Mouse (Mus musculus) liver, adult 2 months (tissue): Measurements from ENCODE around the gene Pknox2. TPM values are rescaled to one million over a fixed set of nuclear protein-coding genes. Genes with fewer than 3 reads are reported as not detected.

Source experiments
- DNase-seq: peaks from one replicate; pipeline ENCODE4 v3.0.0-alpha.2; 2011; ENCODE audit warnings: low read depth, low spot score; ENCODE audit errors: extremely low read depth
- H3K27ac ChIP-seq: fragments of 200-500 bp; replicated peaks from 2 replicates; pipeline ENCODE4 v1.5.1; 2012; ENCODE audit warnings: low read depth, mild to moderate bottlenecking, control low read depth, inconsistent platforms, low read length; ENCODE audit not compliant: insufficient read depth
- H3K27me3 ChIP-seq: fragments of 200-500 bp; 2 replicates; pipeline ENCODE4 v1.6.1; 2012; ENCODE audit warnings: mild to moderate bottlenecking, moderate library complexity, low read length, inconsistent platforms; ENCODE audit not compliant: control insufficient read depth, insufficient read depth
- H3K36me3 ChIP-seq: fragments of 200-500 bp; 2 replicates; pipeline ENCODE4 v1.6.1; 2012; ENCODE audit warnings: low read length, inconsistent platforms; ENCODE audit not compliant: control insufficient read depth, insufficient read depth
- H3K4me1 ChIP-seq: fragments of 200-500 bp; 2 replicates; pipeline ENCODE4 v1.6.1; 2011; ENCODE audit warnings: low read length; ENCODE audit not compliant: control insufficient read depth, insufficient read depth
- H3K4me3 ChIP-seq: fragments of 200-500 bp; 2 replicates; pipeline ENCODE4 v1.5.1; 2011; ENCODE audit warnings: low read depth, mild to moderate bottlenecking, control low read depth, low read length, moderate library complexity; ENCODE audit not compliant: insufficient read depth
- H3K79me2 ChIP-seq: fragments of 200-500 bp; 2 replicates; pipeline ENCODE4 v1.6.1; 2012; ENCODE audit warnings: inconsistent platforms, mild to moderate bottlenecking, low read length, moderate library complexity; ENCODE audit not compliant: control insufficient read depth, insufficient read depth
- H3K9ac ChIP-seq: fragments of 200-500 bp; 2 replicates; pipeline ENCODE4 v1.6.1; 2012; ENCODE audit warnings: low read depth, mild to moderate bottlenecking, control low read depth, inconsistent platforms, low read length
- CTCF ChIP-seq: fragments of 200-500 bp; IDR thresholded peaks from 2 replicates; pipeline ENCODE4 v1.5.1; 2011; ENCODE audit warnings: low read depth, low read length, control low read depth
- POLR2A ChIP-seq: fragments of 200-500 bp; IDR thresholded peaks from 2 replicates; pipeline ENCODE4 v1.6.1; 2011; ENCODE audit warnings: low read length, control low read depth; ENCODE audit not compliant: insufficient read depth; ENCODE audit errors: extremely low read depth
- WGBS: fragments of 180-500 bp; shearing (Covaris S2); methylation state at CpG from one replicate; pipeline ENCODE4 v1.1.7; 2018; 5-methylcytosine and 5-hydroxymethylcytosine counted together
- polyA plus RNA-seq: library from polyadenylated mRNA; depleted of rRNA; stranded (reverse); fragments of >200 nt; gene quantifications from 2 replicates; pipeline ENCODE4 v1.2.3, GENCODE M21; 2012
- total RNA-seq: library from RNA; depleted of rRNA; stranded (reverse); fragments of >200 nt; gene quantifications from 2 replicates; pipeline ENCODE4 v1.2.3, GENCODE M21; 2014

The Pknox2 gene
- total and polyA plus RNA-seq, 2 experiments: 0.09 to 0.42 TPM

DNA sequence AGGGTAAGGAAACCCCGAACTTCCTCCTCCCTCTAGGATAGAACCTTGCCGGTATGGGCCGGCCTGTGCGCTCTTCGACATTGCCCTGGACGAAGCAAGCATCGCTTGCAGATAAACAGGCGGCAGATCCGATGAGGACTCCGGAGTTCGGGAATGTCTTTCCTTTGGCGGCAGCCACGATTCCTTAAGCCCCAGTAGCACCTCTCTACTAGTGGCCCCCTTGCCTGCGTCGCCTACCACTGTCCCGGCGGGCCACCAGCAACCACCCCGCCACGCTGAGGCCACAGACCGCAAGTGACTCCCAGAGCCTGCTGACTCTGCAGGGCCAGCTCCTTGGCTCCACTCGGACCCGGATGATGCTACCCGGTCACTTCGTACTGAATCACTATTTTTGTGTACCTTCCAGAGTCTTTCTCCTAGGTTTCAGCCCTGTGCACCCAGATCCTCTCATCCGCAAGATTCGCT, 2.0 kb downstream of the Pknox2 start:
- peak overlapping the region; percentile 64 for H3K4me3 ChIP-seq
- H3K9ac ChIP-seq: peak overlapping the region; percentile 82; the same call in 1 of the 2 replicates
- no peaks in the 10 kb centered on the region for H3K79me2 ChIP-seq
- H3K27ac ChIP-seq: no peak overlapping the region
- no peak for TF ChIP-seq POLR2A
- TF ChIP-seq CTCF: no peak
- H3K4me1 ChIP-seq: peaks cover 7% of the 10 kb centered on the region; the same call in 1 of the 2 replicates
- WGBS: 4% methylated on average over 26 of the region's 26 CpGs
- DNase-seq: no peak
- no peaks in the 10 kb centered on the region for H3K36me3 ChIP-seq
- peaks cover 2% of the 10 kb centered on the region; the same call in 1 of the 2 replicates for H3K27me3 ChIP-seq

DNA sequence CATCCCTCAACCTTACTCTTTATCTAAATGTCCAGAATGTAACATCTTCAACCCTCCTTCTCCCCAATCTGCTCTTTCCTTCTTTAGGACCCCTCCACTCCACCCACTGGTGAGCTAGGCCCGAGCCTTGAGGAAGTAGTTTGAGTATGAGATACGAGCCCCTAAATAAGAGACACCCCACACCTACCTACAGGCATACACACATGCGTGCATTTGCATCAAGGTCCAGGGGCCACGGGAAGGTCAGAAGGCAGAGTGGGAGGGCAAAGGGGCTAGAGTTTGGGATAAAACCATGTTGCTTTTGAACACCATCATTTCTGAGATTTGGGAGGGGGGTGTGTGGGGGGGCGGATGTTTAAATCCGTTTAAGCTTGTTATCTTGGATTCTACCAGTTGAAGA, 2.5 kb downstream of the Pknox2 start:
- DNase-seq: no peak
- WGBS: 37% methylated on average over 6 of the region's 6 CpGs
- Histone ChIP-seq H3K36me3 (no peaks in the 10 kb centered on the region), H3K79me2 (no peaks in the 10 kb centered on the region), H3K27me3 (peaks cover 2% of the 10 kb centered on the region; the same call in 1 of the 2 replicates), H3K4me3 (no peak overlapping the region), H3K9ac (no peak overlapping the region), H3K27ac (no peak overlapping the region), H3K4me1 (peaks cover 7% of the 10 kb centered on the region; the same call in 1 of the 2 replicates)
- TF ChIP-seq CTCF (no peak), POLR2A (no peak)

DNA sequence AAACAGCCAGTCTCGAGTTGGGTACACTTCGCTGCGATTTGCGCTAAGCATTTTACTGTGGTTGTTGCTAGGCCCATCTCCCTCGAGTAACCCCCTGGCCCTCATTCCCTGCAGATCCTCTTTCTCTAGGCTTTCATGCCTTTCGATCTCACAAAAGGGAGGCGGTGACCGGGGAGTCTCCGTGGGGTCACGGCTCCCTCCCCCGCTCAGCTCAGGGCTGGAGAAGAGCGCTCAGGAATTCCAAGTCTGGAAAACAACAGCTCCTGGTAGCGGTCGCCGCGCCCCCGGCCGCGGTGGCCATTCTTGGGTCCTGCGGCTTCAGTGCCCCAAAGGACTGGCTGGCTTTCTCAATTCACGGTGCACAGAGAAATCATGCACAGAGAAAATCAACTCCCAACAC, 3.0 kb downstream of the Pknox2 start:
- H3K27me3 ChIP-seq: peaks cover 2% of the 10 kb centered on the region; the same call in 1 of the 2 replicates
- no peak for DNase-seq
- H3K36me3 ChIP-seq: no peaks in the 10 kb centered on the region
- no peaks in the 10 kb centered on the region for H3K79me2 ChIP-seq
- no peak for TF ChIP-seq CTCF
- TF ChIP-seq POLR2A: no peak
- H3K4me1 ChIP-seq: peaks cover 7% of the 10 kb centered on the region; the same call in 1 of the 2 replicates
- H3K27ac ChIP-seq: no peak overlapping the region
- H3K9ac ChIP-seq: no peak overlapping the region
- H3K4me3 ChIP-seq: no peak overlapping the region
- WGBS: 36% methylated on average over 21 of the region's 21 CpGs

DNA sequence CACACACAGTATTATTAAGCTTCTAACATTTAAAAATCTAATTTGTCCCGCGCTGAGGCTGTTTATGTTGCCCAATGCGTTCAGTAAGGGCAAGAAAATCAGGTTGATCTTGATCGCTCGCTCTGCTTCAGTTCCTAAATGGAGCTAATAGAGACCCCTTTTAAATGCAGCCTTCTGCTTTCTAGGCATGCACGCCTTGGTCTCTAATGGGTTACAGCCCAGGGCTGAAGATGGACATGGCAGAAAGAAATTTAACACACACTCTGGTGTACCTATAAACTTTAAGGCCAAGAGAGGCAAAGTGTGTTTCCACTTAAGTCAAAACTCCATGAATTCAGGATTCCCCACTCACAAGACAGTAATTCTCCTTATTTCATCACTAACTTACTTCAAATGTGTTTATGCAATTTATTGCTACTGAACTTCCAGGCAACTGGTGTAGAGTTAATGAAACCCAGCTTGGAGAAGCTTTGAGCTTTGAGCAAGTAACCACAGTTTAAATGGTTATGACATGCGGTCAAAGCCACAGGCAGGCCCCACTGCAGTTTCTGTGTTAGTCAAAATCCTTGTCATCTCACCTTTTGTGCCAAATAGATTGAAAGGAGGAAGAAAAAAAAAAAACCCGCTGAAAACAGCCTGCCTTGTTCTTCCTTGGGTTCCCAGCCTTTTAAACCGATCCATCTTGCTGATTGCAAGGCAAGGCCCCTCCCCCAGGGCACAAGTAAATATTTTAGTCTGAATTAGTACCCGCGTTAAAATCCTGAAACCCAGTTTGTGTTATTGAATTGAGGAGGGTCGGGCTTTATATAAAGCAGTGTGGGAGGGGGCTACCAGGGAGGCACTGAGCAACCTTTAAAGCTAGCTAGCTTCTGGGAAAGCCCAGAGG, 3.9 kb downstream of the Pknox2 start:
- peaks cover 7% of the 10 kb centered on the region; the same call in 1 of the 2 replicates for H3K4me1 ChIP-seq
- no peak overlapping the region for H3K4me3 ChIP-seq
- TF ChIP-seq CTCF (no peak), POLR2A (no peak)
- no peaks in the 10 kb centered on the region for H3K36me3 ChIP-seq
- 72% methylated on average over 12 of the region's 12 CpGs for WGBS
- H3K27me3 ChIP-seq: peaks cover 2% of the 10 kb centered on the region; the same call in 1 of the 2 replicates
- DNase-seq: no peak
- H3K9ac ChIP-seq: no peak overlapping the region
- no peak overlapping the region for H3K27ac ChIP-seq
- H3K79me2 ChIP-seq: no peaks in the 10 kb centered on the region

DNA sequence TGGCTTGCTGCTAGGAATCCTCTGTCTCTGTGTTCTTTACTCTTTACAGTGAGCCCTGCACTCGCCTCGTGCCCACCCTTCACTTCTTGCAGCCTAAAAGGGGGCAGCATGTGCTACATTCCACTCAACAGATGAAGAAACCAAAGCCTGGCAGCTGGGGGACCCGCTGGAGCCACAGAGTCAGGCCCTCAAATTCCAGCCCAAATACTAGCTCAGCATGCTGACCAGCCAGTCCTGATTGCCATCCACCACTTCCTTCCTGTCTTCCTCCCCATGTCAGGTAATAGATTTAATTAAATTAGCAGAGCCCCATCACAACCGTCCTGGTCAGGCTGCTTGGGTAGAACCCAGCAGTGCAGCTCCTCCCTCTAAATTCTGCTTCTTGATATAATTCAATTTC, 5.1 kb downstream of the Pknox2 start:
- Histone ChIP-seq H3K4me1 (peaks cover 7% of the 10 kb centered on the region; the same call in 1 of the 2 replicates), H3K27me3 (peaks cover 2% of the 10 kb centered on the region; the same call in 1 of the 2 replicates), H3K36me3 (no peaks in the 10 kb centered on the region), H3K27ac (no peak overlapping the region), H3K4me3 (no peak overlapping the region), H3K9ac (no peak overlapping the region), H3K79me2 (no peaks in the 10 kb centered on the region)
- DNase-seq: no peak
- 60% methylated on average over 4 of the region's 4 CpGs for WGBS
- TF ChIP-seq POLR2A: no peak
- no peak for TF ChIP-seq CTCF
